Mouse (Mus musculus): ENCODE data around the gene Dnal1. TPM values are rescaled to one million over a fixed set of nuclear protein-coding genes. Genes with fewer than 3 reads are reported as not detected.

Dnal1 gene
- polyA plus RNA-seq, 1 experiment from 2014 or later, result 1.7 TPM

DNA sequence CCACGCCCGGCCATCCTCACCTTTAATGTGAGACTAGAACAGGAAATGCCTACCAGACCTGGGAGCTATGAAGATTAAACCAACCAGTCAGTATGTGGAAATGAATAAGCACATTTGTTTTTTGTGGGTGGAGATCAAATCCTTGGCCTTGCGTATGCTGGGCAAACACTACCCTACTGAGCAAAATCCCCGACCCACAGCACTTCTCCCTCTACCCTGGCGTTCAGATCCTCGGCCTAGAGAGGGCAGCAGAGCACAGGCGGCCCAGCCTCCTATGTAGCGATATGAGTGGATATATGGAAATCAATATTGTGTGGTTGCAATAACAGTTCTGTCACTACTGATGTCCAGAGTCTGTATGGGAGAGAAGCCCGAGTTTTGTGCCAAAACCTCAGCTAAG, 49.0 kb downstream of the Dnal1 start:
- no peak overlapping the region for H3K27ac ChIP-seq
- peaks cover 57% of the 10 kb centered on the region for H3K36me3 ChIP-seq (ENCODE audit: inconsistent target)
- no peak overlapping the region for H3K4me3 ChIP-seq (ENCODE audit: inconsistent target)
- H3K79me2 ChIP-seq (ENCODE audit: inconsistent target), result peaks cover 81% of the 10 kb centered on the region
- WGBS (ENCODE audit: missing documents), result 60% methylated on average over 9 of the region's 9 CpGs

DNA sequence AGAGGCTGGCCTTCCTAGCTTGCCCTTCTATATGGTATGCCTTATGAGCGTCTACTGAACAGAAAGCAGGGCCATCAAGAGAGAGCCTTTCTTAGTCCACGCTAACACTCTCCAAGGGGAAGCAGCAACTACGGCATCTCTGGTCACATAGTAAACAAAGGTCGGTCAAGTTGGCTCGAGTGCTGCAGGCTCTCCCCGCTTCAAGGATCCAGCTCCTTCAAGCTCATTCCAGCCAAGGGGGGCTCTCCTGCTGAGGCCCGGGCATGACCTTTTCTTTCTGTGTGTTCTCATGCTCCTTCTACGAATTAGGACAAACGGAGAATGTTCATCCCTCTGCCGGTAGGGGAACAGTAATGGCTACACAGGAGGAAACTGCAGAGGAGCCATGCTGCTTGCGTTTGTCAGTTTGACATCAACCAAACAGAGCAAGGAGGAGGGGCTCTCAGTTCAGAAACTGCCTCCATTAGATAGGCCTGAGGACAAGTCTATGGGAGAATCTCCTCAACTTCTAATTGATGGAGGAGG, 49.5 kb downstream of the Dnal1 start:
- Histone ChIP-seq H3K4me3 (ENCODE audit: inconsistent target) (no peak overlapping the region), H3K79me2 (ENCODE audit: inconsistent target) (peaks cover 86% of the 10 kb centered on the region), H3K36me3 (ENCODE audit: inconsistent target) (peaks cover 52% of the 10 kb centered on the region), H3K27ac (no peak overlapping the region)
- 93% methylated on average over 11 of the region's 11 CpGs for WGBS (ENCODE audit: missing documents)

DNA sequence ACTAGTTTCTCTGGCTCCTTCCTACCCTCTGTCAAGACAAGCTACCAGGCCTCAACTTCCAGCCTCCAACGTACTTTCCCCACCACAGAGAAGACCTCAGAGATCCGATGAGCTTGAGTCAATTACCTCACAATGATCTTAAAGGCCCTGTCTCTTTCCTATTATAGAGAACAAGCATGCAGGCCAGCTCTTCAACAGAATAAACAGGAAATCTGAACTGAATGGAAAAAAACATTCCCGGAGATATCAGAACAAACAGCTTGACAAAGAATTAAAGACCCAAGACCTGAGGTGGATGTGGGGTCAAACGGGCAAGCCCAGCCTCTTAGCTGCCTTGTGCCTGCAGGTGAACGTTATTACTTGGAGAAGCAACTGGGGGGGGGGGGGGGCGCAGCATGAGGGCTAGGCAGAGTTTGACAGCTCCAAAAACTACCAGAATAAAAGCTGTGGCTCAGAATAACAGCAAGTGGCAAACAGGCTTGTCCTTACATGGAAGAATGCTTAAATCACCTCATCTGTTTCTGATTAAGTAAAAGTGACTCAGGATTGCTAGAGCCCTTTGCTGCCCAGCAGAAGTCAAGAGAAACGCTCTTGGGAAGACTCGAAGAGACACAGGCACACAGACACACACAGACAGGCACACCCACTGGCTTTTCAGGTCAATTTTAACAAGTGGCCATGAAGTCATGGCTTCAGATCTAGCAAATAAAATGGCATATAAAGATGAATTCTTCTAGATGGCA, 51.6 kb downstream of the Dnal1 start:
- Histone ChIP-seq H3K4me3 (ENCODE audit: inconsistent target) (no peak overlapping the region), H3K79me2 (ENCODE audit: inconsistent target) (peaks cover 100% of the 10 kb centered on the region), H3K36me3 (ENCODE audit: inconsistent target) (peaks cover 37% of the 10 kb centered on the region; the same call in 1 of the 2 replicates), H3K27ac (no peak overlapping the region)
- WGBS (ENCODE audit: missing documents), result 69% methylated on average over 8 of the region's 8 CpGs

DNA sequence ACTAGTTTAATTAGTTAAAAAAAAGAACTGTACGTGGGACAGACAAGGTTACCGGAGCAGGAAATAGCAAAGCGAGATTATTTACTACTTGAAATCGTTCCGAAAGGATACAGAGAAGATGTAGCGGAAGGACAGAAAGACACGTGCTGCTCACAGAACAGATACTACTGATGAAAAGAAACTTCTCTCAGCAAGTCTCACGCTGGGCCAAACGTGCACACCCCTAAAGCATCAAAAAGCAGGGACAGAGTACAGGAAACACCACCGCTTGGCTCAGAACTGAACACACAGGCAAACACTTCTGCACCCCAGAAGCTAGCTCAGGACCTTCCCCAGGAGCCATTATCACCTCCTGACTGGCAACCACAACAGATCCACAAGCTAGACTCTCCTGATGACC, 56.4 kb downstream of the Dnal1 start:
- peaks cover 92% of the 10 kb centered on the region for H3K79me2 ChIP-seq (ENCODE audit: inconsistent target)
- H3K4me3 ChIP-seq (ENCODE audit: inconsistent target), result no peak overlapping the region
- H3K36me3 ChIP-seq (ENCODE audit: inconsistent target), result peaks cover 36% of the 10 kb centered on the region
- H3K27ac ChIP-seq, result no peak overlapping the region
- whole genome bisulfite sequencing (ENCODE audit: missing documents), result 86% methylated on average over 10 of the region's 10 CpGs

DNA sequence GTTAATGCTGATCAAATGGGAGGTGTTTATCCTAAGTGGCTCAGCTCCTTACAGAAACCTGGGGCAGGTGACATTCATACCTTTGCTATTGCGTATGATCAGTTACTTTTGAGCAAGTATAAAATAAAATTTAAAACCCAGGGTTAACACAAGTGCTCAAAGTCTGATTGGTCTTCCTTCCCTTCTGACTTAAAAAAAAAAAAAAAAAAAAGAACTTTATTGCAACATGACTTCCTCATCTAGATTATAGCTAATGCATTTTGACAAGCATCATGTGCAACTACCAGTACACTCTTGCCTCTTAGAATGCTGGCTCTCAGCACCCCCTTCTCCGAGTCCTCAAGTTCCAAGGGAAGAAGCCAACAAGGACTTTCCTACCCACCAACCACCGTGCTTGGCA, 58.0 kb downstream of the Dnal1 start:
- Histone ChIP-seq H3K4me3 (ENCODE audit: inconsistent target) (no peak overlapping the region), H3K27ac (peak overlapping the region; percentile 93), H3K79me2 (ENCODE audit: inconsistent target) (peaks cover 82% of the 10 kb centered on the region), H3K36me3 (ENCODE audit: inconsistent target) (peaks cover 28% of the 10 kb centered on the region)
- WGBS (ENCODE audit: missing documents), result 44% methylated on average over 3 of the region's 3 CpGs

DNA sequence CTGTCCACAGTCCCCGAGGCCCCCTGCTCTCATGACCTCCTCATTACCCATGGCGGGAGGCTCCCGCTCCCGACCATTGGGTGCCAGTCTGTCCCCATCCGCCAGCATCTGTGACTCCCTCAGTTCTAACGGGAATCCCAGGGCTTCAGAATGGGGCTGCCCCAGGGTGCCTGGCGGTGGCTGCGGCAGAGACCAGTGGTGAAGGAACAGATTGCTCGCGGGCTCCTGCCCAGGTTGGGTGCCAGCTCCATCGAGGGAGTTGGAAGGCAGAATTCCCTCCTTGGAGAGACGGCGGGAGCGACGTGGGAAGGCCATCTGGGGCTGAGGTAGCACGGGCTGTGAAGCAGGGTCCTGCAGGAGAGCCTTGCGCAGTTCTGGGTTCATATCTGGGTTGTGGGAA, 58.7 kb downstream of the Dnal1 start:
- WGBS (ENCODE audit: missing documents), result 96% methylated on average over 12 of the region's 17 CpGs
- peak overlapping the region; percentile 93 for H3K27ac ChIP-seq

DNA sequence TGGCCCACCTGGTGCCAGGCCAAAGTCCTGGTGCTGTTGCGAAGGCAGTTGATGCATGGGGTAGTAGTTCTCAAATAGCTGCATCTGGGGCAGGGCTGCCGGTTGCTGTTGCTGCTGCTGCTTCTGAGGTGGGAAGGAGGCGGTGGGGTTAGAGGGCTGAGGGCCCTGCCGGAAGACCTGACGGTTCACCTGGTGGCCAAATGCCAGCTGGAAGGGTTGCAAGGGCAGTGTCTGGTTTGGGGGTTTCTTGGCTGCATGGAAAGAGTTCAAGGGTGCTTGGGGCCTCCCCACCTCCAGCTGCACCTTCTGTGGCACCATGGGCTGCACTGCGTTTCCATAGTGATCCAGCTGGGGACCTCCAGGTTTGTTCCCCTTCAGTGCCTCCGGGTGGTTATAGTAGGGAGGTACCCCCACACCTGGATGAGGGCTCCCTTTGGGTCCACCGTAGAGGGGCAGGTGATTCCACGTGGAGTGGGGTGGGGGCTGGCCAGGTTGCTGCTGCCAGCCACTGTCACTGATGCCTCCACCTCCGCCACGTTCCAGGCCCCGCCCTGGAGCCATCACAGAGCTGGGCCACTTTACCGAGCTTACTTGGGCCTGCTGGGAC, 59.2 kb downstream of the Dnal1 start:
- Histone ChIP-seq H3K79me2 (ENCODE audit: inconsistent target) (peaks cover 82% of the 10 kb centered on the region), H3K27ac (peak overlapping the region; percentile 93), H3K36me3 (ENCODE audit: inconsistent target) (peaks cover 25% of the 10 kb centered on the region), H3K4me3 (ENCODE audit: inconsistent target) (no peak overlapping the region)
- 83% methylated on average over 11 of the region's 13 CpGs for WGBS (ENCODE audit: missing documents)

More for the DNA sequence above, 58.7 kb downstream of the Dnal1 start:
- H3K79me2 ChIP-seq (ENCODE audit: inconsistent target), result peaks cover 82% of the 10 kb centered on the region
- peaks cover 25% of the 10 kb centered on the region for H3K36me3 ChIP-seq (ENCODE audit: inconsistent target)
- H3K4me3 ChIP-seq (ENCODE audit: inconsistent target), result no peak overlapping the region

DNA sequence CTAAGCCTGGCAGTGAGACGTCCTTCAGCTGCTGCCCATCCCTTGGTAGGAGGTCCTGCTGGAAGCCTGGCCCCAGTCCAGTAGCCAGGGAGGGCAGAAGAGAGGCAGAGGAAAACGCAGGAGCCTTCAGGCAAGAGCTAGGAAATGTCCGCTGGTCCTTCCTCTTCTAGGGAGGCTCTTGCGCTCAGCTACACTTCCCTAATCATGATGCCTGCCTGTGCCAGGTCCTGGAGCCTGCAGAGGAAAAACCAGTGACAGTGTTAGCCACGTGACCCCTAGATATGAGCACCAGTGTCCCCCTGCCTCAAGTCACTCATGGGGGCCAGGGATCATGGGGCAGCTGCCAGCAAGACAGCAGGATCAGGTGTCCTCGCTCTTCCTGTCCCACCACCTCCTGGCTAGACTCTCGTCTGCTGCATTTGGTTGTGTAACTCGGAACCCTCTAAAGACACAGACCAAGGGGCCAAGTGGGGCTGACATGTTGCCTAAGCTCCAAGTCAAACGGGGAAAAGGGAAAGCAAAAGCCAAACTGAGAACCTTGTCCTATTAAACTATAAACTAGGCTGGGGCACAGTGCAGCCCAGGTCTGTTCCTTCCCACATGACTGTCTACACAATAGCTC, 60.1 kb downstream of the Dnal1 start:
- peak overlapping the region; percentile 93 for H3K27ac ChIP-seq

DNA sequence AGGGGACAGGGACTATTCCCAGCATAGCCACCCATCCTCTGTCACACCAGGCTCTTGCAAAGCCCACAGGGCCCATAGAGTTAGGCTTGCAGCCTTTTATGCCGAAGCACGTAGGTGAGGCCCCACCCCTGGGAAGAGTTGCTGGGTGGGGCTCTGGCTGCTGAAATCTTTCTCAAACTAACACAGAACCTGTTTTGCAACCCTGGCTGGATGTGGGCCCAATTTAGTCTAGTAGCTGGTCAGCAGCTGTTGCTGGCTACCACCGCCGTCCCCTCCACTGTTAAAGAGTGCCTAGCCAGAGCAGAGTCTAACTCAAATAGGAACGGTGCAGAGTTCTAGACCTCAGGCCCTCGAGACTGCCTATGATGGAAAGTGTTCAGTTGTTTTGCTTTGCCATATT, 60.7 kb downstream of the Dnal1 start:
- Histone ChIP-seq H3K36me3 (ENCODE audit: inconsistent target) (peaks cover 25% of the 10 kb centered on the region), H3K79me2 (ENCODE audit: inconsistent target) (peaks cover 82% of the 10 kb centered on the region), H3K4me3 (ENCODE audit: inconsistent target) (peak overlapping the region; percentile 18; the same call in 1 of the 2 replicates), H3K27ac (peak overlapping the region; percentile 93)
- 19% methylated on average over 6 of the region's 6 CpGs for WGBS (ENCODE audit: missing documents)

More for the DNA sequence above, 60.1 kb downstream of the Dnal1 start:
- no peak overlapping the region for H3K4me3 ChIP-seq (ENCODE audit: inconsistent target)
- H3K79me2 ChIP-seq (ENCODE audit: inconsistent target), result peaks cover 82% of the 10 kb centered on the region
- WGBS (ENCODE audit: missing documents), result 7% methylated on average over 9 of the region's 9 CpGs
- peaks cover 25% of the 10 kb centered on the region for H3K36me3 ChIP-seq (ENCODE audit: inconsistent target)

DNA sequence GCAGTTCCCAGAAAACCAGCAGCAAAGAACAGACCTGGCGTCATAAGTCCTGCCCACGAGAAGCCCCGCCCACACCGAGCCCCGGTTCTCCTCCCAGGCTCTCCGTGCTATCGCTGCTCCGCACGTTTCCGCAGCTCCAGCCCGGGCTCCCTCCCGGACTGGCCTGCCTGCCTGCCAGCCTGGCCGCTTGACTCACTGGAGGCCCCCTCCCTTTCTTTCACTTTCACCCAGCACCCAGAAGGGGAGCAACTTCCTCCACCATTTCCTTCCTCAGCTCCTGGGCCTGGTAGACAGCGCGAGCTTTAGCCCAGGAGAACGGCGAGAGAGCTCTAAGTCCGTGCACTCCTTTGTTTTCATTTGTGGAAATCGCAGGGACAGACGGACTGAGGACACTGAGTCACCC, 61.5 kb downstream of the Dnal1 start:
- H3K4me3 ChIP-seq (ENCODE audit: inconsistent target), result peak overlapping the region; percentile 18
- H3K27ac ChIP-seq, result peak overlapping the region; percentile 93
- peaks cover 19% of the 10 kb centered on the region for H3K36me3 ChIP-seq (ENCODE audit: inconsistent target)
- WGBS (ENCODE audit: missing documents), result 2% methylated on average over 20 of the region's 20 CpGs
- H3K79me2 ChIP-seq (ENCODE audit: inconsistent target), result peaks cover 82% of the 10 kb centered on the region

DNA sequence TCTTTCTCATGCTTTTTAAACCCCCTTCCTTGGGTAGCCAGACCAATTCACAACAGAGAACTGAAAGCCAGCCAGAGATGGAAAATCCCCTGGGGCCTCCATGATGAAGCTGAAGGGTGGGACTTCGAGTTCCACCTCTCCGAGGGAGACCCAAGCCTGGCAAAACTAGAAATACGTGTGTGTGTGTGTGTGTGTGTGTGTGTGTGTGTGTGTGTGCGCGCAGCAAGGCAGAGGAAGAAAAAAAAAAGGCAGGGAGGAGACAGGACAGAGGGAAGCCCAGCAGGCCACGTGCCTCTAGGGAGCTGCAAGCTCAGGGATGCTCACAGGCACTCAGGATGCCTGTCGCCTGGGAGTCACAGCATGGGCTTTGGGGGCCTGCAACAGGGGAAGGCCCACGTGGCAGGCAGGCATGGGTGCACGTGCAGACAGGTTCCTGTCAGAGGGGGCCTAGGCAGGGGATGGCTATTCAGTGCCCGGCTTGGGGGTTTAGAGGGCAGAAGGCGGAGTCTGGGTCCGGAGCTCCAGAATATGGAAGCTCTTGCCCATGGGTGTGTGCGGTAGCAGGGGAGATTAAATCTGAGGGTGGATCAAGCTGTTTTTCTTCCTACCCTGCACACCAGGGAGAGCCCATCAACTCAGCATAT, 62.1 kb downstream of the Dnal1 start:
- peak overlapping the region; percentile 13; the same call in 1 of the 2 replicates for H3K4me3 ChIP-seq (ENCODE audit: inconsistent target)
- peaks cover 14% of the 10 kb centered on the region for H3K36me3 ChIP-seq (ENCODE audit: inconsistent target)
- 2% methylated on average over 8 of the region's 13 CpGs for WGBS (ENCODE audit: missing documents)
- peaks cover 82% of the 10 kb centered on the region for H3K79me2 ChIP-seq (ENCODE audit: inconsistent target)
- peak overlapping the region; percentile 93 for H3K27ac ChIP-seq

DNA sequence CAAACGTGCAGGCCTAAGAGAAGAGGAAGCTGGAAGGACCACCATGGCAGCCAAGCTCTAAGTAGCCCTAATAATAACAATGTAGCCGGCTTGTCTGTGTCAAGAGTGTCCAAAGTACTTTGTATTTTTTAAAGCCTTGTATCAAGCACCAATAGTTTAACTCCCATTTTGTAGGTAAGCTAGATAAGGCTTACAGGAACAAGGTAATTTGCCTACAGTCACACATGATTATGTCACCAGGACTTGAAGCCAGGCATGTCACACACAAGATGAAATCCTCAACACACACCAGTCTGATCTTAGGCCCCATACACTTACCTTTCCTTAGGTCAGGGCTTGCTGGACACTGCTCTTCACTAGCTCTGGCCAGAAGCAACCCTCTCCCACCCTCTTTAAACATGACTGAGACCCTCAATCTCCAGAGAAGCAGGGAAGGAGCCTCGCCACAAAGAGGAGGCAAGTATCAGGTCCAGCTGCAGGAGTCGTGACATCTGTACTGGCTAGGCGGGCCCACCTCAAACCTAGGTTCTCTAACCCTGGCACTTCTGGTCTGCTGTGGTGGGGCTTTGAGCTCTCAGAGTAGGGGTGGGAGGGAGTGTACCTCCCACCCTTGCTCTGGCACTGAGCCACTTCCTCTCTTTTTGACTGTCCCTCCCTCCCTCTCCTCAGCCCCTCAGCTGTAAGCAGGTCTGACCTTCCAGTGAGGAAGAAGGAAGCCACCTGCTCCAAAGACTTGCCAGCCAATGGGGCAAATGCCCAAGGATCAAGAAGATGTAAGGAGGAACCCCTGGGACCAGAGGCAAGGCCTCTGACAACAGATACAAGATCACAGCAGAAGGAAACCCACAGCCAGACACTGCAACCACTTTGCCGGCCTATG, 63.0 kb downstream of the Dnal1 start:
- no peak overlapping the region for H3K4me3 ChIP-seq (ENCODE audit: inconsistent target)

DNA sequence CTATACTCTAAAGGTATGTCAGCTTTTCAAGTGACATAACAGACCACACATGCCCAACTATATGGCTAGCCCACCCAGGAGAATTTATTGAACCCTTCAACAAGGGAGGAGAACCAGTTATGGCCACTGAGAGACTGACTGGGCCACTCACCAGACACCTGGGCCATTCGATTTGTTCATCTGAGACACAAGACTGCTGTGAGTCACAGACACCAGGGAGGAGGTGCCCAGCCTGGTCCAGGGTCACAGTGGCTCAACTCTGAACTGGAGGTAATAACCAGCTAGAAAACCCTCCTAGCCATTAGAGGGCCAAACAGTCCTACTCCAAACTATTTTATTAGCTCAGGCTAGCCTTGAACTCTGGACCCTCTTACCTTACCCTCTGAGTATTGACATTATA, 63.9 kb downstream of the Dnal1 start:
- H3K79me2 ChIP-seq (ENCODE audit: inconsistent target), result peaks cover 82% of the 10 kb centered on the region
- no peak overlapping the region for H3K4me3 ChIP-seq (ENCODE audit: inconsistent target)
- H3K27ac ChIP-seq, result peak overlapping the region; percentile 93
- 65% methylated on average over 1 of the region's 1 CpGs for WGBS (ENCODE audit: missing documents)
- H3K36me3 ChIP-seq (ENCODE audit: inconsistent target), result peaks cover 5% of the 10 kb centered on the region; the same call in 1 of the 2 replicates

More for the DNA sequence above, 63.0 kb downstream of the Dnal1 start:
- WGBS (ENCODE audit: missing documents), result 36% methylated on average over 6 of the region's 6 CpGs
- peak overlapping the region; percentile 93 for H3K27ac ChIP-seq
- H3K36me3 ChIP-seq (ENCODE audit: inconsistent target), result peaks cover 11% of the 10 kb centered on the region
- H3K79me2 ChIP-seq (ENCODE audit: inconsistent target), result peaks cover 82% of the 10 kb centered on the region
